Mouse (Mus musculus): ENCODE measurements around the gene Olfr366.
"Not testable (repeated sequence)": the region's sequence is repeated elsewhere in the genome, so short reads cannot be mapped to it uniquely, and the experiment has no call there.

Olfr366 gene

GRCm38 (mm10) chr2:37211274-37211673 lies at the start of gene Olfr366:
Olfr366 (plus strand) TSS chr2:37211574.
- no peak for DNase-seq (ENCODE audit: low read depth)

GRCm38 (mm10) chr2:37187898-37188297 lies 23.5 kb upstream of the Olfr366 start, which contains the start of gene Olfr365:
Olfr365 (plus strand) TSS chr2:37188198.
- no peak for DNase-seq (ENCODE audit: low read depth)

- not testable (repeated sequence) for DNase-seq (ENCODE audit: low read depth)
Measured at GRCm38 (mm10) chr2:37261781-37262180, 50.4 kb downstream of the Olfr366 start.
